Mouse (Mus musculus): ENCODE measurements around the gene Apol7c.

- no peak for TF ChIP-seq POLR2A (IDR thresholded peaks at IDR 0.05; ENCODE audit: low read depth, low read length)
- TF ChIP-seq NRF1 (IDR thresholded peaks at IDR 0.05; ENCODE audit: low read depth, low read length), result no peak
- TF ChIP-seq SIN3A (IDR thresholded peaks at IDR 0.05; ENCODE audit: low read length), result no peak
- no peak for TF ChIP-seq USF2 (conservative IDR thresholded peaks at IDR 0.05; ENCODE audit: low read depth, low read length)
Measured at GRCm38 (mm10) chr15:77578801-77579200, 45.7 kb upstream of the Apol7c start.
